ENCODE assay signal across 9 mouse cellular contexts in the genomic region with DNA sequence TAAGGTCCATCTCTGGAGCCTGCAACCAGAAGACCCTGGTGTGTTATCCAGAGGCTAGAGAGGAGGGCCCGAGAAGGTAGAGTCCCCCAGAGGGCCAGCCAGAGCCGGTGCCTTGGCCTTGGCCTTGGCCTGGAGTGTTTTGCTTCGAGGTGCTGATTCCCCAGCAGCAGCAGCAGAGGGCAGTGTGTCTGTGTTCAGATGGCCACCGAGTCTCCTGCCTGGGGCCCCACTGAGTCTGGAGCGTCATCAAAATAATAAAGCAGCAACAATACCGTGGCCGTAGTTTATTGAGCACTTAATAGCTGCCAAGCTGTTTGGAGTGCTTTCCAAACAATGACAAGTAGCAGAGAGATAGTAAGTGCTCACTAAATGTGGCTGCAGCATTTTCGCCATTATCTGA. TPM values are rescaled to one million over a fixed set of nuclear protein-coding genes. Genes with fewer than 3 reads are reported as not detected.
A peak's percentile ranks its signal among the peaks of the same experiment; 100 is the strongest.
DNase-seq lines count a peak whose midpoint lies in the region; ATAC-seq lines count a peak whose summit lies in the region.
"Had no signal": no experiment of that assay in that cellular context is flagged by ENCODE, and none has a peak within 500 bp of the region (broad histone marks: within the 10 kb centered on the region; RNA-seq: fewer than 3 reads in every experiment).

No protein-coding gene starts in this region.

- H3K4me3 ChIP-seq in hindbrain, embryonic 10.5 days: no peak overlapping the region
- H3K4me3 ChIP-seq in hindbrain, embryonic 12.5 days: no peak overlapping the region
- no peak overlapping the region for H3K4me3 ChIP-seq in forebrain, embryonic 16.5 days (replicated peaks; ENCODE audit: low read length)
- H3K4me3 ChIP-seq: lung, embryonic 15.5 days had no signal

- no peak for ATAC-seq in hindbrain, embryonic 12.5 days (ENCODE audit: low FRiP score)
- ATAC-seq in forebrain, embryonic 16.5 days: no peak
- ATAC-seq in erythroblast, adult 5-6 weeks (replicated peaks; ENCODE audit: low FRiP score, poor library complexity, severe bottlenecking): no peak

- peaks cover 97% of the 10 kb centered on the region for H3K27me3 ChIP-seq in hindbrain, embryonic 10.5 days (ENCODE audit: insufficient read depth, poor library complexity, severe bottlenecking)
- H3K27me3 ChIP-seq in hindbrain, embryonic 12.5 days: peaks cover 87% of the 10 kb centered on the region
- peaks cover 44% of the 10 kb centered on the region for H3K27me3 ChIP-seq in forebrain, embryonic 16.5 days (replicated peaks; ENCODE audit: control insufficient read depth, insufficient read depth, low read length)

- H3K4me2 ChIP-seq in hindbrain, embryonic 12.5 days (replicated peaks): no peak overlapping the region
- H3K4me2 ChIP-seq in forebrain, embryonic 16.5 days (ENCODE audit: low read length): peak overlapping the region; percentile 59
- H3K4me2 ChIP-seq: lung, embryonic 15.5 days had no signal

- H3K36me3 ChIP-seq in hindbrain, embryonic 10.5 days: no peaks in the 10 kb centered on the region
- no peaks in the 10 kb centered on the region for H3K36me3 ChIP-seq in hindbrain, embryonic 12.5 days
- no peaks in the 10 kb centered on the region for H3K36me3 ChIP-seq in forebrain, embryonic 16.5 days (ENCODE audit: control insufficient read depth, insufficient read depth)
- H3K36me3 ChIP-seq: lung, embryonic 15.5 days had no signal

- no peaks in the 10 kb centered on the region for H3K9me3 ChIP-seq in hindbrain, embryonic 10.5 days
- no peaks in the 10 kb centered on the region for H3K9me3 ChIP-seq in hindbrain, embryonic 12.5 days (replicated peaks)
- H3K9me3 ChIP-seq in forebrain, embryonic 16.5 days (ENCODE audit: control insufficient read depth, low read length): no peaks in the 10 kb centered on the region
- H3K9me3 ChIP-seq: lung, embryonic 15.5 days had no signal

- H3K27ac ChIP-seq in hindbrain, embryonic 10.5 days: no peak overlapping the region
- H3K27ac ChIP-seq in hindbrain, embryonic 12.5 days: no peak overlapping the region
- no peak overlapping the region for H3K27ac ChIP-seq in forebrain, embryonic 16.5 days (ENCODE audit: low read length)
- H3K27ac ChIP-seq: lung, embryonic 15.5 days had no signal

- peak; percentile 20 for DNase-seq in hindbrain, embryonic 10.5 days (ENCODE audit: low spot score)
- peak; percentile 62 for DNase-seq in retina, embryonic 14.5 days (ENCODE audit: low spot score)
- DNase-seq in retina, postnatal 1 day: no peak
- no peak for DNase-seq in MN1 (ENCODE audit: low spot score)
- DNase-seq: cerebellum, postnatal 25 days had no signal

- peaks cover 78% of the 10 kb centered on the region for H3K4me1 ChIP-seq in hindbrain, embryonic 10.5 days (replicated peaks)
- H3K4me1 ChIP-seq in hindbrain, embryonic 12.5 days: peaks cover 61% of the 10 kb centered on the region
- H3K4me1 ChIP-seq in forebrain, embryonic 16.5 days (replicated peaks; ENCODE audit: control insufficient read depth, insufficient read depth, low read length): peaks cover 61% of the 10 kb centered on the region
- H3K4me1 ChIP-seq: lung, embryonic 15.5 days had no signal

- no peak overlapping the region for H3K9ac ChIP-seq in hindbrain, embryonic 12.5 days
- no peak overlapping the region for H3K9ac ChIP-seq in forebrain, embryonic 16.5 days (replicated peaks; ENCODE audit: low read depth, low read length)
- H3K9ac ChIP-seq: lung, embryonic 15.5 days had no signal

- 23% methylated on average over 8 of the region's 8 CpGs for WGBS in hindbrain, embryonic 10.5 days
- 24% methylated on average over 8 of the region's 8 CpGs for WGBS in hindbrain, embryonic 12.5 days
- WGBS in forebrain, embryonic 16.5 days: 24% methylated on average over 8 of the region's 8 CpGs

RNA-seq across cellular contexts. Expression of a gene that starts 5.0 kb away (rescaled TPM):
- polyA plus RNA-seq in hindbrain, embryonic 10.5 days (2016; fragmentation: Nextera tagmentation; extraction: Ambion mirVana): 0.80 and 1.1 TPM in 2 replicates
- polyA plus RNA-seq in hindbrain, embryonic 12.5 days (2016; fragmentation: Nextera tagmentation; extraction: Ambion mirVana): 3.7 and 3.8 TPM in 2 replicates
- 7.5 and 8.0 TPM in 2 replicates for polyA plus RNA-seq in forebrain, embryonic 16.5 days (2015; fragmentation: Nextera tagmentation; extraction: Ambion mirVana)
- 0.38 TPM in 1 of 2 replicates, not detected in the other for total RNA-seq in erythroblast, adult 5-6 weeks (2015; ENCODE audit: low replicate concordance)
- not detected in 2 replicates for total RNA-seq in erythroblast, adult 5-6 weeks (2017; ENCODE audit: low replicate concordance)
- polyA plus RNA-seq: lung, embryonic 15.5 days had no signal

Comparison
In these comparisons a context has a peak if more than half of its experiments do, and no peak if none do; other contexts are left out.
1. DNase-seq: peak in hindbrain, embryonic 10.5 days (single experiment) and retina, embryonic 14.5 days (single experiment); none in retina, postnatal 1 day (single experiment) and MN1 (single experiment).